Mouse (Mus musculus): Measurements from ENCODE around the gene Glod4. TPM values are rescaled to one million over a fixed set of nuclear protein-coding genes. Genes with fewer than 3 reads are reported as not detected.
"Not testable (repeated sequence)": the region's sequence is repeated elsewhere in the genome, so short reads cannot be mapped to it uniquely, and the experiment has no call there.

Gene Glod4
- polyA plus RNA-seq, 1 experiment from 2014 or later, result 138 TPM

DNA sequence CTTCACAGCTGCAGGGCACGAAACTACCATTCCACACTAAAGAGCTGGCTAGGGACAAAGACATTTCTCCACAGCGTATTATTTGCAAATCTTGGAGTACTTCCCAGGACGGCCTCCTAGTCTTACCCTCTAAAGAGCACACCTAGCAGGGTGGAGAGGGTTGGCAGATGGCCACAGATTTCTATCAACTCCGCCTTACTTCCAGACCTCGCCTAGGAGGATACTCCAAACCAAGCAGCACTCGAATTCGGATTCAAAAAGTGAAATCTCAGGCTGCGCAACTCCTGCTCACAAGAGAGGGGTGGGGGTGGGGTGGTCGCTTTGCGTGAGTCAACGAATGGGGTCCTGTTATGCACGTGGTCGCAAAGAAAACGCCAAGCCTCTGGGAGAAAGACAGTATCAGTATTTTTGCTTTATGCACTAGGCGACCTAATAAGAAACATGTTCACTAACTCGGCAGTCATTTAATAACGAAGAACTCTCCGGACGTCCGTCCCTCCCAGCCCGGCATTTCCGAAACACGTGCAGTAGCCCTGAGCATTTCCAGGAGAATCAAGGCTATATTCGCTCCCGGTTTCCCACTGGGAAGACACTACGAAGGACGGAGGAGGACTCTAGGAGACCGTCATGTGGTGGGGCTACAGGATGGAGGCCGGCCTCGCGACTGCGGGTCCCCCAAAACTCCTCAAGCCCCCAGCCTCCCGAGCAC lies 26.7 kb downstream of the Glod4 start:
- peak; percentile 4 for ATAC-seq
- Histone ChIP-seq H3K36me3 (peaks cover 14% of the 10 kb centered on the region), H3K27me3 (replicated peaks) (no peaks in the 10 kb centered on the region), H3K4me2 (replicated peaks) (peak overlapping the region; percentile 75), H3K4me1 (replicated peaks) (peaks cover 11% of the 10 kb centered on the region; the same call in 1 of the 2 replicates), H3K27ac (peak overlapping the region; percentile 90), H3K4me3 (replicated peaks) (peak overlapping the region; percentile 84), H3K9ac (peak overlapping the region; percentile 94), H3K9me3 (no peaks in the 10 kb centered on the region)
- whole genome bisulfite sequencing, result 2% methylated on average over 33 of the region's 33 CpGs

- Histone ChIP-seq H3K27me3 (replicated peaks) (no peaks in the 10 kb centered on the region), H3K4me3 (replicated peaks) (peak overlapping the region; percentile 84), H3K4me1 (replicated peaks) (peaks cover 11% of the 10 kb centered on the region; the same call in 1 of the 2 replicates), H3K27ac (peak overlapping the region; percentile 90; the same call in 1 of the 2 replicates), H3K4me2 (replicated peaks) (peak overlapping the region; percentile 75), H3K9ac (no peak overlapping the region), H3K9me3 (no peaks in the 10 kb centered on the region), H3K36me3 (peaks cover 15% of the 10 kb centered on the region)
- 78% methylated on average over 5 of the region's 5 CpGs for WGBS
- no peak for ATAC-seq
Measured at GRCm38 (mm10) chr11:76216049-76216540, 27.4 kb downstream of the Glod4 start.

DNA sequence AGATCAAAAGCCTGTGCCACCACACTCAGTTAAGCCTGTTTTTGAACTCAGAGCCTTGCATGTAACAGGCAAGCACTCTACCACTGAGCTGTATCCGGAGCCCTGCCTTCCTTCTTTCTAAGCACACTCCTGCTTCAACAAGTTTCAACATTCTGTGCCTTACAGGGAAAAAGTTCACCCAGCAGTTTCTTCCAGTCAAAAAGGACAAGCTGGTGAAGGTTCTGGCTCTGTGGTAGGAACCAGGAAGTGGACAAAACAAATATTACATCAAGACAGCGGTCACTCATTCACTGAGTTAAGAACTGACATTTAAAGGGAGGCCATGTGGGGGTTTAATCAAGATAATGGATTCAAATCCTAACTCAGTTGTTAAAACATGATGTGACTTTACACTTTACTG lies 28.5 kb downstream of the Glod4 start:
- Histone ChIP-seq H3K36me3 (peaks cover 17% of the 10 kb centered on the region), H3K27ac (no peak overlapping the region), H3K9me3 (no peaks in the 10 kb centered on the region), H3K9ac (no peak overlapping the region), H3K4me3 (replicated peaks) (no peak overlapping the region), H3K4me2 (replicated peaks) (no peak overlapping the region), H3K4me1 (replicated peaks) (peaks cover 14% of the 10 kb centered on the region; the same call in 1 of the 2 replicates), H3K27me3 (replicated peaks) (no peaks in the 10 kb centered on the region)
- ATAC-seq, result no peak
- 76% methylated on average over 2 of the region's 2 CpGs for WGBS

GRCm38 (mm10) chr11:76213841-76214240 lies 29.7 kb downstream of the Glod4 start:
- Histone ChIP-seq H3K36me3 (peaks cover 20% of the 10 kb centered on the region), H3K9ac (no peak overlapping the region), H3K27ac (no peak overlapping the region), H3K9me3 (no peaks in the 10 kb centered on the region), H3K4me2 (replicated peaks) (no peak overlapping the region), H3K4me1 (replicated peaks) (peaks cover 14% of the 10 kb centered on the region; the same call in 1 of the 2 replicates), H3K27me3 (replicated peaks) (no peaks in the 10 kb centered on the region), H3K4me3 (replicated peaks) (no peak overlapping the region)
- 87% methylated on average over 5 of the region's 5 CpGs for WGBS
- ATAC-seq, result no peak

DNA sequence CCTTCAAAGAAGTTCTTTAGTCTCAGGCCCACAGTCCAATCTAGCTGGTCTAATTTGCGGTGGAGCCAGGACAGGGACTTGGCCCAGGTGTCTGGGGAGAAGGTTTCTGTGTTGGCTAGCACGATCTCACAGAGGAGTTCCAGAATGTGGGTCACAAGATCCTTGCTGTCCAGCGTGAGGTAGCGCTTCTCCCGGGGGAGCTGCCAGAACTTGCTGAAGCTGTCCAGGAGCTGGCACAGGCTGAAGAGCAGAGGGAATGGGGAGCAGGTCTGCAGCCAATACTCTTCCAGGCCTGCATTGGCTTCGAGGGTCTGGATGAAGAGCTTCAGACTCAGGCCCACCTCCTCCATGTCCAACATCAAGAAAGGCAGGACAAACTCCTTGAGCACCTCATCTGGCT lies 31.9 kb downstream of the Glod4 start:
- not testable (repeated sequence) for H3K4me3 ChIP-seq (replicated peaks); H3K27ac ChIP-seq; H3K4me2 ChIP-seq (replicated peaks); H3K9me3 ChIP-seq; ATAC-seq; H3K9ac ChIP-seq; H3K27me3 ChIP-seq (replicated peaks)
- Histone ChIP-seq H3K36me3 (peaks cover 38% of the 10 kb centered on the region), H3K4me1 (replicated peaks) (peaks cover 13% of the 10 kb centered on the region; the same call in 1 of the 2 replicates)
- 90% methylated on average over 5 of the region's 6 CpGs for WGBS

- Histone ChIP-seq H3K27ac (no peak overlapping the region), H3K36me3 (peaks cover 42% of the 10 kb centered on the region), H3K4me1 (replicated peaks) (peaks cover 4% of the 10 kb centered on the region; the same call in 1 of the 2 replicates), H3K9ac (no peak overlapping the region), H3K9me3 (no peaks in the 10 kb centered on the region), H3K4me3 (replicated peaks) (no peak overlapping the region), H3K27me3 (replicated peaks) (no peaks in the 10 kb centered on the region), H3K4me2 (replicated peaks) (no peak overlapping the region)
- WGBS, result 75% methylated on average over 13 of the region's 13 CpGs
- no peak for ATAC-seq
Measured at GRCm38 (mm10) chr11:76210228-76210985, 33.1 kb downstream of the Glod4 start.

DNA sequence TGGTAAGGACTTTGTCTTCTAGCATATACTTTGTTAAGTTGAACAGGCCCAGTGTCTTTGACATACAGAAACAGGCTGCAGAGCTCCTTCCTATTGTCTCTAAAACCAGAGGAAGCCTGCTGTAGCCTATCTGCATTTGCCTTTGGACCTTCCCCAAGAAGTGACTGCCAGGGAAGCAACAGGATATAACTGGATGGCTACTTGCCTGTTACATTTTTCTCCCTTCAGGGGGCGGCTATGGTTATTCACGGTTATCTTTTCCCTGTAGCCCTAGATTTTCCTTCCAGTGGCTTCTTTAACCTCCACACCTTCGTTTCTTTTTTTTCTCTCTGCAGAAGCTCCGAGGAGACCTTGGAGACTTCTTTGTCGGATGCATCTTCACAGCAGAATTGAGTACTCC lies 36.7 kb downstream of the Glod4 start:
- no peak for ATAC-seq
- Histone ChIP-seq H3K4me3 (replicated peaks) (no peak overlapping the region), H3K4me2 (replicated peaks) (no peak overlapping the region), H3K27ac (no peak overlapping the region), H3K9me3 (no peaks in the 10 kb centered on the region), H3K9ac (no peak overlapping the region), H3K4me1 (replicated peaks) (peaks cover 9% of the 10 kb centered on the region; the same call in 1 of the 2 replicates), H3K36me3 (peaks cover 34% of the 10 kb centered on the region), H3K27me3 (replicated peaks) (no peaks in the 10 kb centered on the region)
- 89% methylated on average over 5 of the region's 5 CpGs for WGBS

- H3K27ac ChIP-seq, result peak overlapping the region; percentile 91
Measured at GRCm38 (mm10) chr11:76201761-76202674, 41.5 kb downstream of the Glod4 start.

DNA sequence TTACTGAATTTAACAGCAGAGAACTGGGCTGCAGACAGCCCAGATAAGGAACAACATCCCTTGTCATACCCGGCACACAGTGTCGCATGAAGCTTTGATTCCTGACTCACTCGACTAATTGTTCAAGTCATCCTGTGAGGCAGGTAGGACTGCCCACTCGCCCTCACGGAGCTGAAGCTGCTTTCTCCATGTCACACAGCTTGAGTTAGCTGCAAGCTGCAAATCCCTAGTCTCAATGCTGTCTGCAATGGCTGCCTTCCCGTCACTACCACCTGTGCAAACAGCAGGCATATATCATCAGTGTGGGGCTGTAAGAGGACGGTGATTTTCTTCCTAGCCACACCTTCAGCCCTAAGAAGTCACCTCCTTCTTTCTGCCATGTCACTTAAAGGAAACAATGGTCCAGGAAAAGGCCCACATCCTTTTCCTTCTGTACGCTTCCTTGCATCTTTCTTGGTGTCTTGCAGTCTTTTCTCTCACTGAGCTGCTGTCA lies 46.5 kb downstream of the Glod4 start:
- Histone ChIP-seq H3K36me3 (no peaks in the 10 kb centered on the region), H3K4me1 (replicated peaks) (0 out of 2 replicates have a peak, but pooled peaks cover 4% of the 10 kb centered on the region), H3K9me3 (no peaks in the 10 kb centered on the region), H3K9ac (no peak overlapping the region), H3K27ac (peak overlapping the region; percentile 77), H3K4me3 (replicated peaks) (no peak overlapping the region), H3K4me2 (replicated peaks) (peak overlapping the region; percentile 24), H3K27me3 (replicated peaks) (no peaks in the 10 kb centered on the region)
- peak; percentile 15; the same call in 1 of the 2 replicates for ATAC-seq
- WGBS, result 47% methylated on average over 8 of the region's 8 CpGs

More at GRCm38 (mm10) chr11:76201761-76202674, 41.5 kb downstream of the Glod4 start:
- under 1% methylated on average over 89 of the region's 90 CpGs for WGBS
- Histone ChIP-seq H3K4me2 (replicated peaks) (peak overlapping the region; percentile 82), H3K9ac (peak overlapping the region; percentile 87), H3K4me3 (replicated peaks) (peak overlapping the region; percentile 87), H3K4me1 (replicated peaks) (0 out of 2 replicates have a peak, but pooled peaks cover 10% of the 10 kb centered on the region), H3K27me3 (replicated peaks) (no peaks in the 10 kb centered on the region), H3K36me3 (peaks cover 12% of the 10 kb centered on the region), H3K9me3 (no peaks in the 10 kb centered on the region)
- peak; percentile 99 for ATAC-seq

DNA sequence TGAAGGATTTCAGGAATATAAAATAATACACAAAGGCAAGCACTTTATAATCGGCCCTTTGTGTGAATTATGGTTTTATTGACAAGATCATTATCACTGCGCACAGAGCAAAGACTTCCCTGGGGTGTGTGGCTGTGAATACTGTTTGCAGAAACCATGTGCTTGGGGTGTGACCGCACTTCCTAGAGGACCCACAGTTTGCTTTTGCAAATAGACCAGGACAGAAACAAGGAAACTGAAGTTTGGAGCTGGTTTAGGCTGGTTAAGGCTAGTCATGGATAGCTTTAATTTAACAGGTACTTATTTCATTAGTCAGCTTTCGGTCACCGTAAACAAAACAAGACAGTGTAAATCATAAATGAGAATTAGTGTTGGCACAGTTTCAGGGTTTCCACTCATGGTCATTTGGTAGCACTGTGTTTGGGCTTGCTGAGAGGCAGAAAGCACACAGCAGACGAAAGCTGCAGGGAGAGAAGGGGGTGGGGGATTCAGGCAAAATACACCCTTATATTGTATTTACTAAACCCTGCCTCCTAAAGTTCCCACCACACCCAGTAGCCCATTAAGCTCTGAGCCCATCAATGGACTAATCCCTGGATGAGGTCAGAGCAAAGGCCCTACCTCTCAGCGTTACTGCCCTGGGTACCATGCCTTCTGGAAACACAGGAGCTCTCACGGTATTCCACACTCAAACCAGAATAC lies 47.1 kb downstream of the Glod4 start:
- Histone ChIP-seq H3K4me3 (replicated peaks) (no peak overlapping the region), H3K4me2 (replicated peaks) (peak overlapping the region; percentile 24), H3K36me3 (no peaks in the 10 kb centered on the region), H3K9me3 (no peaks in the 10 kb centered on the region), H3K9ac (no peak overlapping the region), H3K27me3 (replicated peaks) (no peaks in the 10 kb centered on the region), H3K4me1 (replicated peaks) (0 out of 2 replicates have a peak, but pooled peaks cover under 1% of the 10 kb centered on the region), H3K27ac (peak overlapping the region; percentile 77)
- WGBS, result 42% methylated on average over 8 of the region's 8 CpGs
- ATAC-seq, result peak; percentile 93

- H3K4me3 ChIP-seq (replicated peaks), result no peak overlapping the region
- H3K27ac ChIP-seq, result no peak overlapping the region
- no peaks in the 10 kb centered on the region for H3K4me1 ChIP-seq (replicated peaks)
- H3K27me3 ChIP-seq (replicated peaks), result no peaks in the 10 kb centered on the region
- H3K4me2 ChIP-seq (replicated peaks), result no peak overlapping the region
- no peak overlapping the region for H3K9ac ChIP-seq
- H3K9me3 ChIP-seq, result no peaks in the 10 kb centered on the region
- 88% methylated on average over 6 of the region's 6 CpGs for WGBS
- no peak for ATAC-seq
- no peaks in the 10 kb centered on the region for H3K36me3 ChIP-seq
Measured at GRCm38 (mm10) chr11:76186908-76187307, 56.6 kb downstream of the Glod4 start.
